Comparison of ENCODE assay signal across 8 mouse cellular contexts in genomic region chr1:189253207-189253606, GRCm38 (mm10).
A peak's percentile ranks its signal among the peaks of the same experiment; 100 is the strongest.
DNase-seq lines count a peak whose midpoint lies in the region; ATAC-seq lines count a peak whose summit lies in the region.
"Had no signal": no experiment of that assay in that cellular context is flagged by ENCODE, and none has a peak within 500 bp of the region (broad histone marks: within the 10 kb centered on the region; RNA-seq: fewer than 3 reads in every experiment).

No protein-coding gene starts in this region.

- DNase-seq in kidney, postnatal 4 days, result peak; percentile 35 to 39
- no peak for DNase-seq in kidney, postnatal 14 days
- DNase-seq in 3T3-L1 (ENCODE audit: low read depth, low spot score), result peak; percentile 23
- peak; percentile 34 to 35 for DNase-seq in B cell, adult 2 months
- peak; percentile 40 for DNase-seq in limb, embryonic 11.5 days (ENCODE audit: low spot score)
- no peak for DNase-seq in Muller cell, postnatal 12 days (ENCODE audit: inconsistent ontology term)
- DNase-seq in urinary bladder, postnatal 25 days (ENCODE audit: low spot score), result no peak

- H3K9me3 ChIP-seq in limb, embryonic 11.5 days (ENCODE audit: control insufficient read depth, low read length), result no peaks in the 10 kb centered on the region

- H3K36me3 ChIP-seq in limb, embryonic 11.5 days (ENCODE audit: control insufficient read depth, insufficient read depth, low read length), result no peaks in the 10 kb centered on the region

- ATAC-seq in limb, embryonic 11.5 days (ENCODE audit: insufficient number of reproducible peaks, low FRiP score, low TSS enrichment, low read depth), result no peak

- H3K4me1 ChIP-seq in limb, embryonic 11.5 days (ENCODE audit: control insufficient read depth, insufficient read depth, low read length), result no peaks in the 10 kb centered on the region
- H3K4me1 ChIP-seq: megakaryocyte, embryonic 14.5 days had no signal

- H3K27ac ChIP-seq in limb, embryonic 11.5 days (replicated peaks; ENCODE audit: low read depth, low read length), result no peak overlapping the region

- 63% methylated on average over 3 of the region's 3 CpGs for WGBS in limb, embryonic 11.5 days

- H3K4me2 ChIP-seq in limb, embryonic 11.5 days (ENCODE audit: low read depth, severe bottlenecking), result no peak overlapping the region

- no peak overlapping the region for H3K9ac ChIP-seq in limb, embryonic 11.5 days (ENCODE audit: low read length)

- no peaks in the 10 kb centered on the region for H3K27me3 ChIP-seq in limb, embryonic 11.5 days (ENCODE audit: control insufficient read depth, insufficient read depth, low read length)
- H3K27me3 ChIP-seq: megakaryocyte, embryonic 14.5 days had no signal

- no peak overlapping the region for H3K4me3 ChIP-seq in limb, embryonic 11.5 days (ENCODE audit: low read depth, low read length)
- H3K4me3 ChIP-seq: megakaryocyte, embryonic 14.5 days had no signal

Comparison
In these comparisons a context has a peak if more than half of its experiments do, and no peak if none do; other contexts are left out.
1. DNase-seq: peak in kidney, postnatal 4 days (2 of 2), 3T3-L1 (single experiment), B cell, adult 2 months (2 of 2) and limb, embryonic 11.5 days (single experiment); none in kidney, postnatal 14 days (single experiment), Muller cell, postnatal 12 days (single experiment) and urinary bladder, postnatal 25 days (single experiment).